Mouse (Mus musculus) heart, postnatal 0 days (tissue): ENCODE data around the gene Ascl1. TPM values are rescaled to one million over a fixed set of nuclear protein-coding genes. Genes with fewer than 3 reads are reported as not detected.

Experiments used
- ATAC-seq: fragments of 200-750 bp; cut with Nextera tagmentation; 2 replicates; pipeline ENCODE4 v1.8.0; 2017; ENCODE audit warnings: low read depth, moderate number of reproducible peaks, moderate library complexity; ENCODE audit not compliant: insufficient read depth
- DNase-seq: peaks from one replicate; pipeline ENCODE4 v3.0.0-alpha.2; 2016; ENCODE audit warnings: low spot score
- H3K27ac ChIP-seq: fragments of 300-500 bp; sonication (generic); 2 replicates; pipeline ENCODE4 v1.5.1; 2014; ENCODE audit warnings: low read depth, mild to moderate bottlenecking
- H3K27me3 ChIP-seq: fragments of 300-500 bp; sonication (generic); 2 replicates; pipeline ENCODE4 v1.6.1; 2014; ENCODE audit warnings: low read length, mixed read lengths; ENCODE audit not compliant: control insufficient read depth, insufficient read depth
- H3K36me3 ChIP-seq: fragments of 300-500 bp; sonication (generic); replicated peaks from 2 replicates; pipeline ENCODE4 v1.6.1; 2014; ENCODE audit warnings: low read length, mixed read lengths; ENCODE audit not compliant: control insufficient read depth, insufficient read depth
- H3K4me1 ChIP-seq: fragments of 300-500 bp; sonication (generic); 2 replicates; pipeline ENCODE4 v1.6.1; 2014; ENCODE audit warnings: antibody characterized with exemption; ENCODE audit not compliant: control insufficient read depth, insufficient read depth
- H3K4me2 ChIP-seq: fragments of 300-500 bp; sonication (generic); 2 replicates; pipeline ENCODE4 v1.6.1; 2014; ENCODE audit warnings: low read depth, mild to moderate bottlenecking, low read length, moderate library complexity
- H3K4me3 ChIP-seq: fragments of 300-500 bp; sonication (generic); 2 replicates; pipeline ENCODE4 v1.5.1; 2014; ENCODE audit warnings: low read depth, low read length
- H3K9ac ChIP-seq: fragments of 300-500 bp; sonication (generic); replicated peaks from 2 replicates; pipeline ENCODE4 v1.6.1; 2014; ENCODE audit warnings: low read depth, low read length, mixed read lengths
- H3K9me3 ChIP-seq: fragments of 300-500 bp; sonication (generic); replicated peaks from 2 replicates; pipeline ENCODE4 v1.6.1; 2016; ENCODE audit warnings: low read length; ENCODE audit not compliant: control insufficient read depth
- CTCF ChIP-seq: IDR thresholded peaks from 2 replicates; pipeline ENCODE4 v1.5.1; 2016; ENCODE audit warnings: antibody characterized with exemption, control low read depth, low read depth
- EP300 ChIP-seq: IDR thresholded peaks from 2 replicates; pipeline ENCODE4 v1.6.1; 2016; ENCODE audit warnings: antibody characterized with exemption, low read depth
- WGBS: fragments of 180-500 bp; shearing (Covaris S2); extraction: QIAGEN DNeasy Blood & Tissue Kit; methylation state at CpG from one replicate; pipeline ENCODE4 v1.1.7; 2014; 5-methylcytosine and 5-hydroxymethylcytosine counted together
- polyA plus RNA-seq: library from polyadenylated mRNA; unstranded; fragments of >200 nt; fragmentation: Nextera tagmentation; extraction: Ambion mirVana; gene quantifications from 2 replicates; pipeline ENCODE4 v1.2.1, GENCODE M21; 2015
- total RNA-seq: library from RNA; depleted of rRNA; stranded (reverse); fragments of >200 nt; gene quantifications from 2 replicates; pipeline ENCODE4 v1.2.3, GENCODE M21; 2014; ENCODE audit warnings: low replicate concordance

Gene Ascl1
- total and polyA plus RNA-seq, 2 experiments from 2014 or later, result not detected

DNA sequence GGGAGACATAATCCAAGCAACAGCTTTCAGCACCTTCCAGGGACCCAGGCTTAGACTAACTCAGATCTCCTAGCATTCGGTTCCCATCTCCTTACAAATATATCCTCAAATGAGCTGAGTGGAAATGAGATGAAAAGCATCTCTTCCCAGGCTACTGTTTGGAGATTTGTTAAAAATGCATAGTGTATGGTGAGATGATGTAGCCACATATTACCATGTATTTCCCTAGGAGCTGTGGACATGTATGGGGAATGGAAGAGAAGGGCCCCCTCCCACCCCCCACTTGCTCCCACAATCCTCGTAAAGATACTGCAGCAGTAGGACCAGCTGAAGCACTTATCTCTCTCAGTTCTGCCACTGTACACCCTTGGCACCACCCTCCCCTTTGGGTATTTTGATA, 3.1 kb downstream of the Ascl1 start:
- DNase-seq, result no peak
- H3K4me2 ChIP-seq, result no peak overlapping the region
- ATAC-seq, result no peak
- no peak overlapping the region for H3K4me3 ChIP-seq
- no peaks in the 10 kb centered on the region for H3K9me3 ChIP-seq
- H3K9ac ChIP-seq, result no peak overlapping the region
- peaks cover 96% of the 10 kb centered on the region for H3K27me3 ChIP-seq
- H3K36me3 ChIP-seq, result no peaks in the 10 kb centered on the region
- peaks cover 7% of the 10 kb centered on the region; the same call in 1 of the 2 replicates for H3K4me1 ChIP-seq
- WGBS, result 4% methylated on average over 2 of the region's 2 CpGs
- H3K27ac ChIP-seq, result no peak overlapping the region
- TF ChIP-seq CTCF (no peak), EP300 (no peak)

DNA sequence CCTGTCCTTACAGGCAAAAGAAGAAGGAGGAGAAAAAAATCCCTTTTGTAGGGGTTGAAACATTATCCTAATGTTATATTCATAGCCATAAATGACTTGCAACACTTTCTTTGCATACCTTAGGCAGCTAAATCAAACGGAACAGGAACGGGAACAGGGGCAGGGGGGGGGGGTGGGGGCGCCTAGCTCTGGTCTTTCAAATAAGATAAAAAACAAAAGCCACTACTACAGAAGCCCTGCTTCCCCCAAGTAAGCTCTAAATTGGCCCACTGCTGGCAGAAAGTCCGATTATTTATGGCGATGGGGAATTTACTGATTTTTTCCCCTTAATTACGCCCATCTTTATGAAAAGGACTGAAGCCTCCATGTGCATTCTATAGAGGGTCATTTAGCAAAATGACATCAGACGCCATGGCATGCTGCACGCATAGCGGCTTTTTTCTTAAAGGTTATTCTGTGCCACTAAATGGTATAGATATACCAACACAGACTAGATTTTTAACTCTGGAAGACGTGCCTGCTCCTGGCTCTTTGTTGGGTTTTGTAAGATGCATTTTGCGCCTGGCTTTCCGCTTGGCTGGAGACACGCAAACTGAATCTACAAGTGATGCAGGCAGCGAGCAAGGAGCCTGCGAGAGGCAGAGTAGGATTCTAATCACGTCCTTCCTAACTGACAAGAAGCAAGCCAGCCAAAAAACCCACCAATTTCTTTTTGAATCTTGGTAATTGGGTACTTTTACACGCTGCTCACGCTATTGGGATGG, 4.0 kb downstream of the Ascl1 start:
- H3K4me1 ChIP-seq, result peaks cover 4% of the 10 kb centered on the region; the same call in 1 of the 2 replicates
- no peak overlapping the region for H3K4me3 ChIP-seq
- H3K36me3 ChIP-seq, result no peaks in the 10 kb centered on the region
- ATAC-seq, result no peak
- H3K27ac ChIP-seq, result no peak overlapping the region
- no peaks in the 10 kb centered on the region for H3K9me3 ChIP-seq
- no peak overlapping the region for H3K4me2 ChIP-seq
- H3K9ac ChIP-seq, result no peak overlapping the region
- no peak for TF ChIP-seq CTCF
- TF ChIP-seq EP300, result no peak
- peaks cover 96% of the 10 kb centered on the region for H3K27me3 ChIP-seq
- WGBS, result 8% methylated on average over 18 of the region's 18 CpGs
- no peak for DNase-seq

DNA sequence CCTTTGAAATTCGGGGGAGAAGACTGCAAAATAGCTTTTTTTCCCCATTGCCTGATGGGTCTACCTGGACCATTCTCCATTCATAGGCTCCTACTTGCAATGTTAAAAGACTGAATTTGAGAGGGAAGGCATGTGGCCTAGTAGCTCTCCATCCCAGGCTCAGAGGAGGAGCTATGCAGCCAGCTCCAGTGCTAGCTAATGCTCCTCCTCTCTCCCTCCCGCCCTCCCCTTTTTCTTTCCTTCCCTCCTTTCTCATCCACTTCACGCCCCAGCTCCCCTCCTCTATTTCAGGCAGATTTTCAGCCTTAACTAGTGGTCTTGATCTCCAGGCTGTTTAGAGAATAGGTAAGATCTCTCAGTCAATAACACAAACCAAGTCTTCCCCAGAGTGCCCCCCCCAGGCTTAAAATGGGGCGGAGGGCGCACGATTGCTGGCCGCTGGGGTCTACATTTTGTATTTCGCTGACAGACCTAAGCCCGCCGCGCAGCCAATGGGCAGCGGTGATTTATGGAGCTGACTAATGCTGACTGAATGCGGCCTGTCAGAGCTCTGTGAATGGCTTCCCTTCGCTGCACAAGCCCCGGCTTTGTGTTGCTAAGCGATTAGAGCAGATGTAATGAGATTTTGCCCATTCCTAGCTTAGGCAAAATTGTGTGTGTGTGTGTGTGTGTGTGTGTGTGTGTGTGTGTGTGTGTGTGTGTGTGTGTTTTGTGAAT, 4.9 kb downstream of the Ascl1 start:
- no peak overlapping the region for H3K4me3 ChIP-seq
- H3K9me3 ChIP-seq, result no peaks in the 10 kb centered on the region
- H3K9ac ChIP-seq, result no peak overlapping the region
- no peaks in the 10 kb centered on the region for H3K36me3 ChIP-seq
- WGBS, result 3% methylated on average over 16 of the region's 16 CpGs
- H3K27ac ChIP-seq, result no peak overlapping the region
- no peaks in the 10 kb centered on the region for H3K4me1 ChIP-seq
- no peak for ATAC-seq
- DNase-seq, result no peak
- TF ChIP-seq CTCF, result no peak
- no peak for TF ChIP-seq EP300
- H3K27me3 ChIP-seq, result peaks cover 91% of the 10 kb centered on the region
- no peak overlapping the region for H3K4me2 ChIP-seq

DNA sequence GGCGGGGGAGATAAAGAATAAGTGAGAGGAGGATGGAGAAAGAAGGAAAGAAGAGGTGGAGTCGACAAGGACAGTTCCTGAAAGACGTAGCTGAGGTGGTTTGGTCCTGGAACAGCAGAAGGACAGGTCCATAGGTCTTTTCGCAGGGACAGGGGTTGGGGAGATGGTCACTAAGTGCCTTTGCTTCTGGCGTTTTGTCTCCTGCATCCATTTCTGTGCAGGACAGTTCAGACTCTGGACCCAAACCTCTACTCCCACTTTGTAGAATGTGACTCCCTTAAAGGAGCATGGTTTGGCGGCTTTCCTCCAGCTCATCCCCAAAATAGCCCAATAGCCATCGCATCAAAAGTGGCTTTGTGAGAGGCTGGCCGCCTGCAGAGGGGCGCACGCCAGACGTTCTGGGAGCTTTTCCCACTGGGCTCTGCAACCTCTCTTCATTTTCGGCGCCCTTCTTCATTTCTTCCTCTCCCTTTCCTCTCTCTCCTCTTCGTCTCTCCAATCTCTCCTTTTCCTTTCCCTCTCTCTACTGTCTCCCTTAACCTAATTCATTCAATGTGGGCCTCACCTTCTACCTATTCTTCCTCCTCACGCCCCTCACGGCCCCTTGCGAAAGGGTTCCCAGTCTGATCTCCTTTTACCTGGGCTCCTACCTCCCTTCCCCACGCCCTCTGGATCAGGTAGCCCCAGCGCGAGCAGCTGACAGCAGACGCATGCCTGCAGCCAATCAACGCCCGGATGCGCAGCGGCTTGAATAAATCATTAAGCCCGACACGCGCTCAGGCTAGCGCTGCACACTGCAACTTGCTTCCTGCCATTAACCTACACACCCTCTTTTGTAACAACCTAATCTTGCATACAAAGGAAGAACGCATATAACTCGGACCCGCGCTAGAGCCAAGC, 7.5 kb downstream of the Ascl1 start:
- Histone ChIP-seq H3K4me1 (no peaks in the 10 kb centered on the region), H3K27me3 (peaks cover 66% of the 10 kb centered on the region), H3K9me3 (no peaks in the 10 kb centered on the region), H3K36me3 (no peaks in the 10 kb centered on the region), H3K9ac (no peak overlapping the region), H3K4me3 (no peak overlapping the region), H3K27ac (no peak overlapping the region), H3K4me2 (no peak overlapping the region)
- DNase-seq (no peak), ATAC-seq (no peak)
- 1% methylated on average over 33 of the region's 33 CpGs for WGBS
- no peak for TF ChIP-seq EP300
- no peak for TF ChIP-seq CTCF

- H3K27me3 ChIP-seq, result peaks cover 58% of the 10 kb centered on the region
- no peaks in the 10 kb centered on the region for H3K4me1 ChIP-seq
- H3K9ac ChIP-seq, result no peak overlapping the region
- no peak overlapping the region for H3K27ac ChIP-seq
- WGBS, result 2% methylated on average over 17 of the region's 17 CpGs
- H3K4me2 ChIP-seq, result no peak overlapping the region
- H3K9me3 ChIP-seq, result no peaks in the 10 kb centered on the region
- no peaks in the 10 kb centered on the region for H3K36me3 ChIP-seq
- ATAC-seq (no peak), DNase-seq (no peak)
- no peak for TF ChIP-seq CTCF
- TF ChIP-seq EP300, result no peak
- no peak overlapping the region for H3K4me3 ChIP-seq
These were observed 8.4 kb downstream of the Ascl1 start for GRCm38 (mm10) chr10:87484831-87485720.
